Comparison of ENCODE assay signal across 9 mouse cellular contexts in the genomic region with DNA sequence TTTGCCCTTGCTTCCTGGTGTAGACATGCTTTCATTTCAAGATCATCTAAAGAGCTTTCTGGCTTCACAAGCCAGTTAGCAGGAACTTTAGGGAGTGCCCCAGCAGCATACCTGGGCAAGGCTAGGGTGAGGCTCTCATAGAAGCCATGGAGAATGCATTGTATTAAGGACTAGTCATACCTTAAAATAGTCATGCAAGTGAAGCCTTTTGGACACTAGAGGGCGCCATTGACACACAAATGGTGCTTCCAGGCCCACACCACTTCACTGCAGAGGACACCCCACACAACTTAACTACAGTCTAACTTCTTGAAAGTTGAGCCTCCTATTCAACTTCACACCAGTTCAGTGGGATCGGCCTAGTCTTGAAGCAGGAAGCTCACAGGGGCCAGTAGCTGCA. TPM values are rescaled to one million over a fixed set of nuclear protein-coding genes. Genes with fewer than 3 reads are reported as not detected.
A peak's percentile ranks its signal among the peaks of the same experiment; 100 is the strongest.
DNase-seq lines count a peak whose midpoint lies in the region; ATAC-seq and TF ChIP-seq lines count a peak whose summit lies in the region.
"Had no signal": no experiment of that assay in that cellular context is flagged by ENCODE, and none has a peak within 500 bp of the region (broad histone marks: within the 10 kb centered on the region; RNA-seq: fewer than 3 reads in every experiment).

No protein-coding gene starts in this region.

- no peak for TF ChIP-seq POLR2A in bone marrow macrophage, adult 2 months (IDR thresholded peaks at IDR 0.05; ENCODE audit: borderline replicate concordance, low read depth, low read length)
- TF ChIP-seq POLR2A in limb, embryonic 14.5 days (IDR thresholded peaks at IDR 0.05; ENCODE audit: borderline replicate concordance, extremely low read depth, insufficient read depth, insufficient read length): no peak

- H3K36me3 ChIP-seq in C2C12 (ENCODE audit: control insufficient read depth, insufficient read depth): no peaks in the 10 kb centered on the region
- H3K36me3 ChIP-seq in embryonic facial prominence, embryonic 15.5 days: no peaks in the 10 kb centered on the region
- H3K36me3 ChIP-seq in heart, embryonic 10.5 days: no peaks in the 10 kb centered on the region
- H3K36me3 ChIP-seq in kidney, embryonic 14.5 days (ENCODE audit: control insufficient read depth, insufficient read depth, low read length): no peaks in the 10 kb centered on the region
- no peaks in the 10 kb centered on the region for H3K36me3 ChIP-seq in limb, embryonic 14.5 days (ENCODE audit: control insufficient read depth, insufficient read depth, low read length)
- H3K36me3 ChIP-seq in splenic B cell, adult 2 months (ENCODE audit: control insufficient read depth, insufficient read depth, low read length, poor library complexity, severe bottlenecking): no peaks in the 10 kb centered on the region

- no peak overlapping the region for H3K9ac ChIP-seq in embryonic facial prominence, embryonic 15.5 days
- H3K9ac ChIP-seq in kidney, embryonic 14.5 days (ENCODE audit: low read depth, low read length): no peak overlapping the region; the same call in 1 of the 2 replicates
- H3K9ac ChIP-seq in limb, embryonic 14.5 days (ENCODE audit: low read depth, low read length, severe bottlenecking): no peak overlapping the region

- ATAC-seq in embryonic facial prominence, embryonic 15.5 days (ENCODE audit: insufficient number of reproducible peaks, low FRiP score, low TSS enrichment, low read depth): peak; percentile 88; the same call in 1 of the 2 replicates
- peak; percentile 79 for ATAC-seq in kidney, embryonic 14.5 days (ENCODE audit: low FRiP score, low TSS enrichment)
- peak; percentile 87 for ATAC-seq in limb, embryonic 14.5 days (ENCODE audit: low FRiP score, low read depth)

- no peaks in the 10 kb centered on the region for H3K9me3 ChIP-seq in embryonic facial prominence, embryonic 15.5 days (replicated peaks)
- H3K9me3 ChIP-seq in heart, embryonic 10.5 days: no peaks in the 10 kb centered on the region
- H3K9me3 ChIP-seq in kidney, embryonic 14.5 days (ENCODE audit: control insufficient read depth, low read length): no peaks in the 10 kb centered on the region
- no peaks in the 10 kb centered on the region for H3K9me3 ChIP-seq in limb, embryonic 14.5 days (ENCODE audit: control insufficient read depth, low read length)

- no peaks in the 10 kb centered on the region for H3K27me3 ChIP-seq in C2C12 (ENCODE audit: control insufficient read depth, insufficient read depth, insufficient read length)
- H3K27me3 ChIP-seq in embryonic facial prominence, embryonic 15.5 days: no peaks in the 10 kb centered on the region
- H3K27me3 ChIP-seq in heart, embryonic 10.5 days (ENCODE audit: insufficient read depth, poor library complexity, severe bottlenecking): no peaks in the 10 kb centered on the region
- no peaks in the 10 kb centered on the region for H3K27me3 ChIP-seq in kidney, embryonic 14.5 days (ENCODE audit: control insufficient read depth, insufficient read depth, low read length)
- H3K27me3 ChIP-seq in limb, embryonic 14.5 days (ENCODE audit: control insufficient read depth, insufficient read depth, low read length): no peaks in the 10 kb centered on the region
- no peaks in the 10 kb centered on the region for H3K27me3 ChIP-seq in splenic B cell, adult 2 months (ENCODE audit: control insufficient read depth, insufficient read depth, low read length, poor library complexity, severe bottlenecking)

- TF ChIP-seq CTCF in C2C12 (IDR thresholded peaks at IDR 0.05; ENCODE audit: control insufficient read depth, insufficient read depth, insufficient read length): peak; percentile 50
- TF ChIP-seq CTCF in bone marrow macrophage, adult 2 months (IDR thresholded peaks at IDR 0.05; ENCODE audit: low read depth, low read length): peak; percentile 83

- H3K4me3 ChIP-seq in C2C12 (ENCODE audit: insufficient read depth, poor library complexity, severe bottlenecking): no peak overlapping the region
- no peak overlapping the region for H3K4me3 ChIP-seq in bone marrow macrophage, adult 2 months (ENCODE audit: insufficient read depth, low read length)
- no peak overlapping the region for H3K4me3 ChIP-seq in embryonic facial prominence, embryonic 15.5 days (replicated peaks)
- H3K4me3 ChIP-seq in heart, embryonic 10.5 days: no peak overlapping the region
- H3K4me3 ChIP-seq in kidney, embryonic 14.5 days (ENCODE audit: low read length): no peak overlapping the region
- H3K4me3 ChIP-seq in limb, embryonic 14.5 days (replicated peaks; ENCODE audit: low read length): no peak overlapping the region
- H3K4me3 ChIP-seq: erythroblast, embryonic 14.5 days had no signal

- no peak overlapping the region for H3ac ChIP-seq in C2C12 (ENCODE audit: control insufficient read depth, insufficient read length, low read depth)

- H3K79me3 ChIP-seq in C2C12 (ENCODE audit: low read depth): no peaks in the 10 kb centered on the region

- peaks cover 22% of the 10 kb centered on the region for H3K4me1 ChIP-seq in bone marrow macrophage, adult 2 months (ENCODE audit: control insufficient read depth, insufficient read depth, low read length)
- H3K4me1 ChIP-seq in embryonic facial prominence, embryonic 15.5 days: peaks cover 4% of the 10 kb centered on the region
- peaks cover 6% of the 10 kb centered on the region for H3K4me1 ChIP-seq in heart, embryonic 10.5 days
- no peaks in the 10 kb centered on the region; the same call in 1 of the 2 replicates for H3K4me1 ChIP-seq in kidney, embryonic 14.5 days (ENCODE audit: control insufficient read depth, insufficient read depth, low read length)
- no peaks in the 10 kb centered on the region for H3K4me1 ChIP-seq in limb, embryonic 14.5 days (ENCODE audit: control insufficient read depth, insufficient read depth, low read length)

- DNase-seq in heart, embryonic 10.5 days (ENCODE audit: low spot score): peak; percentile 89
- DNase-seq in limb, embryonic 14.5 days (ENCODE audit: low spot score): peak; percentile 93
- DNase-seq in monocyte, adult 2 months (ENCODE audit: low read depth in 1 of 2, low spot score in 2 of 2): peak; percentile 45 to 69
- DNase-seq in splenic B cell, adult 2 months (ENCODE audit: low read depth, low spot score): peak; percentile 92

- no peaks in the 10 kb centered on the region for H3K79me2 ChIP-seq in C2C12 (ENCODE audit: control insufficient read depth, insufficient read depth)

- H3K4me2 ChIP-seq in embryonic facial prominence, embryonic 15.5 days (replicated peaks): no peak overlapping the region
- H3K4me2 ChIP-seq in kidney, embryonic 14.5 days (replicated peaks; ENCODE audit: low read depth, low read length): no peak overlapping the region
- no peak overlapping the region for H3K4me2 ChIP-seq in limb, embryonic 14.5 days (replicated peaks; ENCODE audit: low read depth, low read length, severe bottlenecking)

- no peak overlapping the region for H3K27ac ChIP-seq in bone marrow macrophage, adult 2 months (ENCODE audit: insufficient read depth, low read depth, low read length)
- H3K27ac ChIP-seq in embryonic facial prominence, embryonic 15.5 days (replicated peaks): no peak overlapping the region
- H3K27ac ChIP-seq in heart, embryonic 10.5 days: peak overlapping the region; percentile 42; the same call in 1 of the 2 replicates
- H3K27ac ChIP-seq in kidney, embryonic 14.5 days (ENCODE audit: low read depth, low read length): no peak overlapping the region
- no peak overlapping the region for H3K27ac ChIP-seq in limb, embryonic 14.5 days (replicated peaks; ENCODE audit: low read depth, low read length)

- 2% methylated on average over 2 of the region's 2 CpGs for WGBS in embryonic facial prominence, embryonic 15.5 days
- 8% methylated on average over 2 of the region's 2 CpGs for WGBS in heart, embryonic 10.5 days
- 3% methylated on average over 2 of the region's 2 CpGs for WGBS in kidney, embryonic 14.5 days
- WGBS in limb, embryonic 14.5 days: 3% methylated on average over 2 of the region's 2 CpGs

TF ChIP-seq in C2C12, 6 proteins besides CTCF, POLR2A, EP300 and RAD21:
- no peak for TF ChIP-seq MYOD1 (IDR thresholded peaks at IDR 0.05; ENCODE audit: control insufficient read depth, insufficient read length, low read depth)
- peak; percentile 39 for TF ChIP-seq MAX (IDR thresholded peaks at IDR 0.05)

RNA-seq across cellular contexts. Expression of a gene that starts 27.5 kb away (rescaled TPM):
- polyA plus RNA-seq in C2C12 (2012; fragmentation: generic; extraction: Trizol): 69.6 TPM
- polyA plus RNA-seq in bone marrow macrophage, adult 2 months (2012; ENCODE audit: insufficient read depth, insufficient read length, missing spikeins): 81.4 and 93.4 TPM in 2 replicates
- 202 and 203 TPM in 2 replicates for polyA plus RNA-seq in embryonic facial prominence, embryonic 15.5 days (2015; fragmentation: Nextera tagmentation; extraction: Ambion mirVana)
- polyA plus RNA-seq in heart, embryonic 10.5 days (2016; fragmentation: Nextera tagmentation; extraction: Ambion mirVana): 236 and 246 TPM in 2 replicates
- 146 and 179 TPM in 2 replicates for polyA plus RNA-seq in kidney, embryonic 14.5 days (2014; fragmentation: Nextera tagmentation; extraction: Ambion mirVana)
- 136 and 156 TPM in 2 replicates for polyA plus RNA-seq in limb, embryonic 14.5 days (2012; rRNA removed)
- polyA plus RNA-seq in limb, embryonic 14.5 days (2014; fragmentation: Nextera tagmentation; extraction: Ambion mirVana): 193 and 198 TPM in 2 replicates
